Mouse (Mus musculus) megakaryocyte, embryonic 14.5 days (primary cell): ENCODE measurements around the gene Bace1. TPM values are rescaled to one million over a fixed set of nuclear protein-coding genes. Genes with fewer than 3 reads are reported as not detected.

ENCODE experiments used
- H3K27me3 ChIP-seq: replicated peaks from 2 replicates; pipeline ENCODE3; 2012; ENCODE audit warnings: inconsistent platforms
- H3K36me3 ChIP-seq: replicated peaks from 2 replicates; pipeline ENCODE3; 2012; ENCODE audit warnings: low read length, inconsistent platforms, mixed read lengths
- H3K4me1 ChIP-seq: 2 replicates; pipeline ENCODE4 v1.6.1; 2012; ENCODE audit warnings: inconsistent platforms
- H3K4me3 ChIP-seq: replicated peaks from 2 replicates; pipeline ENCODE3; 2012; ENCODE audit warnings: moderate library complexity, mild to moderate bottlenecking, inconsistent platforms
- H3K9me3 ChIP-seq: 2 replicates; pipeline ENCODE4 v1.6.1; 2012; ENCODE audit warnings: inconsistent platforms
- FLI1 ChIP-seq: IDR thresholded peaks from 2 replicates; pipeline ENCODE4 v1.6.1; 2012; ENCODE audit warnings: low read length, inconsistent platforms, mixed read lengths
- GATA1 ChIP-seq: IDR thresholded peaks from 3 replicates; pipeline ENCODE4 v1.6.1; 2012; ENCODE audit warnings: mixed read lengths, low read length, inconsistent platforms, borderline replicate concordance
- polyA plus RNA-seq: library from polyadenylated mRNA; stranded (reverse); fragments of >175 nt; gene quantifications from 2 replicates; pipeline ENCODE4 v1.2.3, GENCODE M21; 2012; ENCODE audit warnings: low replicate concordance; ENCODE audit not compliant: insufficient read depth

Bace1 gene
- polyA plus RNA-seq, 1 experiment: 0.37 TPM

GRCm38 (mm10) chr9:45870265-45870664, 31.9 kb downstream of the Bace1 start:
- Histone ChIP-seq H3K9me3 (no peaks in the 10 kb centered on the region), H3K27me3 (no peaks in the 10 kb centered on the region), H3K4me1 (no peaks in the 10 kb centered on the region), H3K4me3 (no peak overlapping the region), H3K36me3 (peaks cover 97% of the 10 kb centered on the region)
- no peak for TF ChIP-seq GATA1
- no peak for TF ChIP-seq FLI1

- peaks cover 80% of the 10 kb centered on the region for H3K36me3 ChIP-seq
- no peaks in the 10 kb centered on the region for H3K9me3 ChIP-seq
- no peak overlapping the region for H3K4me3 ChIP-seq
- TF ChIP-seq GATA1 (no peak), FLI1 (no peak)
- no peaks in the 10 kb centered on the region for H3K27me3 ChIP-seq
- no peaks in the 10 kb centered on the region for H3K4me1 ChIP-seq
Measured at GRCm38 (mm10) chr9:45877928-45878327, 39.5 kb downstream of the Bace1 start.

GRCm38 (mm10) chr9:45893681-45894080, 55.3 kb downstream of the Bace1 start:
- Histone ChIP-seq H3K4me3 (no peak overlapping the region), H3K9me3 (no peaks in the 10 kb centered on the region), H3K36me3 (peaks cover 88% of the 10 kb centered on the region), H3K4me1 (peaks cover 10% of the 10 kb centered on the region), H3K27me3 (no peaks in the 10 kb centered on the region)
- TF ChIP-seq FLI1: no peak
- no peak for TF ChIP-seq GATA1

- Histone ChIP-seq H3K4me3 (peak overlapping the region; percentile 99), H3K27me3 (no peaks in the 10 kb centered on the region), H3K4me1 (peaks cover 42% of the 10 kb centered on the region), H3K9me3 (no peaks in the 10 kb centered on the region), H3K36me3 (peaks cover 53% of the 10 kb centered on the region)
- TF ChIP-seq GATA1 (no peak), FLI1 (no peak)
Measured at GRCm38 (mm10) chr9:45905196-45905595, 66.8 kb downstream of the Bace1 start.

GRCm38 (mm10) chr9:45905811-45906237, 67.4 kb downstream of the Bace1 start:
- no peaks in the 10 kb centered on the region for H3K27me3 ChIP-seq
- TF ChIP-seq FLI1 (no peak), GATA1 (no peak)
- H3K36me3 ChIP-seq: peaks cover 57% of the 10 kb centered on the region
- peaks cover 46% of the 10 kb centered on the region for H3K4me1 ChIP-seq
- H3K4me3 ChIP-seq: peak overlapping the region; percentile 99
- H3K9me3 ChIP-seq: no peaks in the 10 kb centered on the region

- Histone ChIP-seq H3K4me1 (peaks cover 46% of the 10 kb centered on the region), H3K9me3 (no peaks in the 10 kb centered on the region), H3K4me3 (peak within 1 kb of the TSS; percentile 99), H3K27me3 (no peaks in the 10 kb centered on the region), H3K36me3 (peaks cover 60% of the 10 kb centered on the region)
- no peak for TF ChIP-seq FLI1
- no peak for TF ChIP-seq GATA1
Measured at GRCm38 (mm10) chr9:45906355-45907077, 68.1 kb downstream of the Bace1 start, which contains the start of the genes Pcsk7 and Rnf214. Pcsk7 (plus strand) TSS chr9:45906497. Rnf214 (minus strand) TSS chr9:45906911.

- H3K4me3 ChIP-seq: peak overlapping the region; percentile 99
- peaks cover 46% of the 10 kb centered on the region for H3K4me1 ChIP-seq
- no peaks in the 10 kb centered on the region for H3K27me3 ChIP-seq
- peaks cover 60% of the 10 kb centered on the region for H3K36me3 ChIP-seq
- H3K9me3 ChIP-seq: no peaks in the 10 kb centered on the region
- TF ChIP-seq FLI1: no peak
- TF ChIP-seq GATA1: no peak
Measured at GRCm38 (mm10) chr9:45907078-45907428, 68.7 kb downstream of the Bace1 start.

GRCm38 (mm10) chr9:45910995-45911394, 72.6 kb downstream of the Bace1 start:
- Histone ChIP-seq H3K36me3 (peaks cover 79% of the 10 kb centered on the region), H3K27me3 (no peaks in the 10 kb centered on the region), H3K4me3 (no peak overlapping the region), H3K9me3 (no peaks in the 10 kb centered on the region), H3K4me1 (peaks cover 32% of the 10 kb centered on the region)
- no peak for TF ChIP-seq GATA1
- TF ChIP-seq FLI1: no peak

GRCm38 (mm10) chr9:45911673-45912072, 73.3 kb downstream of the Bace1 start:
- no peak for TF ChIP-seq GATA1
- TF ChIP-seq FLI1: no peak
- H3K36me3 ChIP-seq: peaks cover 85% of the 10 kb centered on the region
- H3K4me3 ChIP-seq: no peak overlapping the region
- no peaks in the 10 kb centered on the region for H3K9me3 ChIP-seq
- no peaks in the 10 kb centered on the region for H3K27me3 ChIP-seq
- peaks cover 32% of the 10 kb centered on the region for H3K4me1 ChIP-seq

Other genes with a start within 250 kb of the Bace1 start
- 13.4 TPM in 1 of 2 replicates, not detected in the other for gene Cep164, start 9.9 kb upstream of the Bace1 start, polyA plus RNA-seq
- 6.5 and 7.7 TPM in 2 replicates for gene Pcsk7, start 67.9 kb downstream of the Bace1 start, polyA plus RNA-seq
- 5.8 and 6.8 TPM in 2 replicates for gene Rnf214, start 68.3 kb downstream of the Bace1 start, polyA plus RNA-seq
- gene Tagln, start 97.5 kb downstream of the Bace1 start, polyA plus RNA-seq: 1.8 TPM in 1 of 2 replicates, not detected in the other
- 9.5 and 30.5 TPM in 2 replicates for gene Sidt2, start 116.7 kb downstream of the Bace1 start, polyA plus RNA-seq
- 17.5 and 72.4 TPM in 2 replicates for gene Pafah1b2, start 174.1 kb downstream of the Bace1 start, polyA plus RNA-seq
- 14.0 and 17.3 TPM in 2 replicates for gene Sik3, start 174.2 kb downstream of the Bace1 start, polyA plus RNA-seq